Mouse (Mus musculus) fibroblast of lung, adult 2 months (primary cell): Measurements from ENCODE around the gene Dut.

ENCODE experiments used
- DNase-seq: peaks from one replicate; pipeline ENCODE4 v3.0.0-alpha.2; 2011; ENCODE audit warnings: low read depth

The Dut gene

DNA sequence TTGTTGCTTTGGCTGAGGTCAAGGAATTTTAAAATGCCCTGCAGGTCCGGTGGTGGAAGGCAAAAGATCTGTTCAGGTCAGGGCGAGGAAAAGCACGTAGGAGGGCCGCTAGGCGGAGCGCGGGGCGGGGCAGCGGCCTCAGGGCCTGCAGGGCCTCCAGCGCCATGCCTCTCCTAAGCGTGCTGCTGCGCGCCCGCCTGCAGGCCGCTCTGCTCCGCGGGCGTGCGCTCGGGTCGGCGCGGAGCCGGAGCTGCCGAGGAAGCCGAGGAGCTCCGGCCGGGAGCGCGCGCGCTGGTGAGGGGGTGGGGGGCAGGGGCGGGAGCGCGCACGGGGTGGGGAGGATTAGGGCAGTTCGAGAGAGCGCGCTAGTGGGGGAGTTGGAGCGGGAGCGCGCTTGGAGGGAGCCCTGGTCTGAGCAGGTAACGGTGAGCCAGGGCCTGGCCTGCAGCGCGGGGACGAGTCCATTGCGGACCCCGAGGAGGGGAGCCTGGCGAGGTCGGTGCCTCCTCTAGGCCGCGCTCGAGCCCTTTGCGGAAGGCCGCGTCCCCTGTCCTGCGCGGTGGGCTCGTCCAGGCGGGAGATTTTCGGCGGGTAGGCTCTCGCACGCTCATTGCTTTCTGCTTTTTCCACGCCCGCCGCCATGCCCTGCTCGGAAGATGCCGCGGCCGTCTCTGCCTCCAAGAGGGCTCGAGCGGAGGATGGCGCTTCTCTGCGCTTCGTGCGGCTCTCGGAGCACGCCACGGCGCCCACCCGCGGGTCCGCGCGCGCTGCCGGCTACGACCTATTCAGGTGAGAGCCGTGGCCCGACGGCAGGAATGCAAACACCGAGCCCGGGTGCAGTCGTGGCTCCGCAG, at the start of gene Dut:
Gene Dut, plus strand, starts transcription at position 83 of the 854 bp plus-strand sequence.
- DNase-seq: peak; percentile 78

DNA sequence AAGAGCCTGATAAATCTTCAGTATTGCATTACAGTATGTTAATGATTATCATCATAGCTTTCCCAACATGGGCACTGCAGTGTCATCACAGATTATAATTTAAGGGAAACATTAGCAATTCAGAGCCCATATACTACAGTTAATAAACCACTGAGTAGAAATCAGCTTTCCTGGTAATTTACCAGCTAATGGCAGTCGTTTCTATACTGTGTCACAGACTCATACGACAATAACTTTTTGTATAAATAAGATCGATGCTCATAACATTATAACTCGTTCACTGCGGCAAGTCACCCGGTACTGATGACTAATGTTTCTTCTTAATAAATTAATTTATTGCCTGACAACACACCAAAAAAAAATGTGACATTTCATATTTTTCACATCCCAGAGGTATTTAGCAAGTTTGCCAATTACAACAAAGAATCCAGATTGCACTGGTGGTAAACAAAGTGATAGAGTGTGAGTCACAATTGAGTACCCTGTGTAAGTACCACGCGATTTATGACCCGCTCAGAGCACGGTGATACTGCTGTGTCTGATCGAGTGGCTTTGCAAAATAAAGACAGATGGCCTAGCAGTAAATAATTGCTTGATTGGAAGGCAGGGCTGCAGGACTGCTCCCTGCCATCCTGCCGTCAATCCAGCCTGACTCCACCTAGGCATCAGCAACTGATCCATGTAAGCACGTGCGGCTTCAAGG, 37.9 kb upstream of the Dut start:
- DNase-seq: no peak

DNA sequence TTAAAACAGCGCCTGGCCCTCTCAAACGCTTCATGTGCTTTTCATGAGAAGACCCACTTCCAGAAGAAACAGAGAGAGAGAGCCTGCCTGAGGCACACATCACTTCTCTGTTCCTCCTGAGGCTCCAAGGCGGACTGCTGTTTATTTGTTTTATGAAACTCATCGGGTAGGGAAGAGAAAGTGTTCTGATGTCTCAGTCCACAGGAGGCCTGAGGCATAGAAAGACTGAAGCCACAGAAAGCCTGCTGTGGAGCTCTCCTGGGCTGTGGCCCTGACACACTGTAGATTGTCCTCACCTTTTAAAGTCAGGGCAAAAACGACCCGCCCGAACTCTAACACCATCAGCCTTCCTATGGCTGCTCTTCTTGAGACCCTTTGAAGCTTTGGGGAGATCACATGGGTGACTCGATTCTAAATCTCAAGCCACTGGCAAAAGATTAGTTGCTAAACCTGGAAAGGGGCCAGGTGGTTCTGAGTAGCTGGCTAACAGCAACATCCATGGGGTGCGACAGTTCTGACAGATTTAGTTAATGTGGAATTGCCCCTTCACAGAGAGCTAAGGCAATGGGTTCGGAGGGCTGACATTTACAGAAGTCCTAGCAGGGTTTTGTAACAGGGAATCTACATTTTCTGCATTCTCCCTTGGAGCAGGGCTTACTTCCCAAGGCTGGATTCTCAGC, 35.0 kb upstream of the Dut start:
- DNase-seq: no peak

DNA sequence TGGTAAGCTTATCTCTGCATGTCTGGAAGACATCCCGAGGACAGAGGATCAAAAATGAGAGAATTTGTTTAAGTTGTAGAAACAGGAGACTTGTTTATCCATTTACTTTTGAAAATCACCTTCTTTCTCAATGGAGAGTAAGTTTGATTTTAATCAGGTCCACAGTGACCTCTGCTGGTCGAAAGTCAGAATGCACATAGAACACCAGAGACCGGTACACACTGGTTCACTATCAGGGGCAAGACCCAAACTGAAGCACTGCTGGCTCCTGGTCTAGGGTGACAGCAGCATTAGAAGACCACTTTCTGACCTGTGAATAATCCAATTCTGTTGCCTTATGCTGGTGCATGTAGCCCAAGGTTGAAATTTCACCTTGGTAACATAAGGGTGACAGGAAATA, 32.4 kb upstream of the Dut start:
- DNase-seq: peak; percentile 36

DNA sequence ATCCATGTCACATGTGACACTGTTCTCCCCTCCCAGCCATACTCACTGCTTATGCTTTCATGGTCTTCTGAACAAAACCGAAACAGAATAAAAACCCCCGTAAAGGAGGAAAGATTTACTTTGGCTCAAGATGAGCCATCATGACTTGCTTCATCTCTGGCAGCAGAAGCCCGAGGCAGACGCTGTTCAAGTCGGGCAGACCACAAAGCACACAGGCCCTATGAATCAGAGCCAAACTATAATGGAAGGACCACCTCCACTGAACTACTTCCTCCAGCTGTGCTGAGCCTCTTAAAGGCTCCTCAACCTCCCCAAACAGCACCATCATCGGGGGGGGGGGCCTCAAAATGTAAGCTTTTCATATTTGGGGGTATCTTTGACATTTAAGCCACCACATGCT, 29.7 kb upstream of the Dut start:
- no peak for DNase-seq

DNA sequence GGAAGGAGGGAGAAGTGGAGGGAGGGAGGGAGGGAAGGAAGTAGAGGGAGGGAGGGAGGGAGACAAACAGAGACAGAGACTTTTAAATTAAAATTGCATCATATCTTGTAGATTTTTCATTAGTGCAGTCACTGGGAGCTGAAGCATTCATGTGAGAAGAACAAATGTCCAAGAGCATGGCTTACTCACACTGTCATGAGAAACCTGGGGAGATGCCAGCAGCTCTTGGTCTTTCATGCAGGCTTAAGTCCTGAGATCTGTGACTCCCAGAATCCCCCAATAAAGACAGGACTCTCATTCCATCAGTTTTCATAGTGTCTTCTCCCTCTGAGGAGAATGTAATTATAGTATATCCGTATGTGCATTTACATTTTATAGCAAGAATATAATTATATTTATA, 28.4 kb upstream of the Dut start:
- DNase-seq: no peak

DNA sequence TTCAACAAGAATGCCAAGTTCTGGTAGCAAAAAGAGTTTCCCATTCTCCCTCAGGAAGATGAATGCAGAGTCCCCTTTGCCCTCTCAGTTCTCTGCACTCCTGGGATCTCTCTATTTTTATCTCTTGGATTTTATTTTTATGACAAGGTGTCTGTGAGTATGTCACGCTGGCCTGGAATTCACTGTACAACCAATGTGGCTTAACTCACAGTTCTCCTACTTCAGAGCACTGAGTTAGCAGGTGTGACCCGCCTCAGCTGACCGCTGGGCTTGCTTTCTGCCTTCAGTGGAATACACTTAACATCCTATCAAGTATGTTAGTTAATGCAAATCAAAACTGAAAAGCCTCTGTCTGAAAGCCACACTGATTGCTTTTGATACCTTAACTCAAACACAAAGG, 27.7 kb upstream of the Dut start:
- no peak for DNase-seq

DNA sequence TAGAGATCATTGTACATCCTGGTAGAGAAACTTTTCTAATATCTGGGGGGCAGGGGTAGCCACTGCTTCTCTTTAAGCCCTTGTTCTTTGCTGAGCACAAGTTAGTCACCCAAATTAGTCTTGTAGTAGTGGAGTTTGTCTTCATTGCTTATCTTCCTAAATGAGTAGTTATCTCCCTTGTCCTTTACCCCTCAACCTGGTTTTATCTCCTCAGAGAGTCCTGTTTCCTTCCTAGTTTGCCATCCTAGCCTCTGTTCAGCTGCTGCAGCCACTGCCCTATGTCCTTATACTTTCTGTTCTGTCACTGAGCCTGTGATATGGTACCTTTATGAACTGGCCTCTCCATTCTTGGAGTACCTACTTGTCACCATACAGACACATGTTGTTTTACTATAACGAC, 25.3 kb upstream of the Dut start:
- DNase-seq: no peak

DNA sequence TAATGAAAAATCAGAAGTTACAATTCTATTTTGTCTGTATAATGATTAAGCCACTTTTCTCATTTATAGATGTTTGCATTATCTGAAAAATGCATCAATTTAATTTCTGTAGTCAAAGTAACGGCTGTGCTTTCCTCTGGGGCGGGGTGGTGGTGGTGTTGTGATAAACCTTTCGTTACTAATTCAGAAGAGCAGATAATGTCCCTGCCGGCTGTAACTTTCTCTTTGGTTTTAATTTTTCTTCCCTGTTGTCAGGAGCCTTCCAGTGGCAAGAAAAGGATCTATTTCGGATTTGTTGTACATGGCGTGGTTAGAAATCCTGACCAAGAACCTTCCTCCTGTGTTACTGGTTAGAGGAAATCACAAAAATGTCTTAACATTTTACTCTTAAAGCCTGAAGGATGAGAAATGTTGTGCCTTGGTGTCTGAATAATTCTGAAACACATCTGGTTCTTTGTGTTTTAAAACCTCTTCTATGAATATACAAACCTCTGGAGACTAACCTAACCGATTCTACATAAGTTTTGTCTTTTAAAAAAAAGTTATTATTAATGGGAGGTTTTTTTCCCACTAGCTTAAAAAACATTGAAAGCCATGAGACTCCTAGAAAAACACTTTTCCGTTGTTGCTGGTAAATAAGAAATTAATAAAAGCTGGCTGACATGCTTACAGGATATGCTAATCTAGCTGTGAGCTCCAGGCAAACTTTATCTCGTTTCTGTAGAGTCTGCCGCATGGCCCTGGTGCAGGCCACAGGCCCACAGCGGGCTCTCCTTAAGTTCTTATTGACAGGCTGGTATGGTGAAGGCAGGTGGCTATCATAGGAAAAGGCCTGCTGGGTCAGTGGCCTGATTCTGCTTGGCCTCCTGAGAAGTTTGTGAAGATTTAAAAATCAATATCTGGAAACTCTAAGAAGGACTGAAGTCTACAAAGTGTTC, 18.2 kb upstream of the Dut start:
- DNase-seq: no peak

DNA sequence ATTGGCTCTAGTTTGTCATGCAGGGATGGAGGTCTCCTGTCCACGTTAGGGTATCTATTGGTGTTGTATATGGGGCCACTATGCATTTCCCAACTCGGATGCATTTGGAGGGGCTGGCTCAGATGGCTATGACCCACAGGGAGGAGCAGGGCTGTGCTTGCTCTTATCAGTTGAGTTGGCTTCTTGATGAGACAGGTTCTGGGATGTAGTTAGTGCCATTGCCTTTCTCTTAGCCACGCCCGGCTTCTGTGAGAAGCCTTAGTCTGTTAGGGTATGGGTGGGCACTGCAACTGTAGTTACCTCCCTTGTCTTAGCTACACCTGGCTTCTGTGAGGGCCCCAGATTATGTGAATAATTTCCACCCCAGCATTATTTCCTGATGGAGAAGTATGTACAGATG, 14.8 kb upstream of the Dut start:
- no peak for DNase-seq

DNA sequence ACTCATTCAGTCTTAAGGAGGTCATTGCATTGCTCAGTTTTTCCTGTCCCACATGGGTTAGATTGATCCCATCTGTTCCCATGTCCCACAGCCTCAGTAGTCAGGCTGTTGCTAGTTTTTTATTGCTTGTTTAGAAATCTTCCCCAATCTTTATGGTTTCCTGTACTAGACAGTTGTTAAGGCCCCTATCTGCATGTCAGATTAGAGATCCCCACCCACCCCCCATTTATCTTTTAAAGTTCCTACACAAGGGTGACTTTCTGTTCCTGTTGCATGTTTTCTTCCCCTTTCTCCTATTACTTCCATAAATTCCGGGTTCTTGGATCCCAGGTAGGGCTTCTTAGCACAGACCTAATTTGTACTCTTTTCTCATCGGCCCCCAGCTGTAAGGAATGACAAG, 13.5 kb upstream of the Dut start:
- DNase-seq: no peak

DNA sequence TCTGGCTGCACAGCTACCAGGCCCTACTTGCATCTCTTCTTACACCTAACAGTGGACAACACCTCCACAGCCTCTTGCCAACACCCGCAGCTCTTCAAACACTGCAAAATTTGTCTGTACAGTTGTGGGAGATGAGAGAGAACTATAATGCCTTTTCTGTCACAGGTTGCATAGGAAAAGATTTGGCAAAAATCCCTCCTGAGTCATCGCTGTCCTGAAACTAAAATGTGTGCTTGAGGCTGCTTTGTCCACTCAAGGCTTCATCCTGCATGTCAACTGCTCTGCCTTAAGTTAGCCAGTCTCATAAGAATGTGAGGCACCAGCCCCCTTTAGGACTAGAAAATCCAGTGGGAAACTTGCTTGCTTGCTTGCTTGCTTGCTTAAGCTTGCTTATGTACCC, 12.9 kb upstream of the Dut start:
- DNase-seq: no peak

DNA sequence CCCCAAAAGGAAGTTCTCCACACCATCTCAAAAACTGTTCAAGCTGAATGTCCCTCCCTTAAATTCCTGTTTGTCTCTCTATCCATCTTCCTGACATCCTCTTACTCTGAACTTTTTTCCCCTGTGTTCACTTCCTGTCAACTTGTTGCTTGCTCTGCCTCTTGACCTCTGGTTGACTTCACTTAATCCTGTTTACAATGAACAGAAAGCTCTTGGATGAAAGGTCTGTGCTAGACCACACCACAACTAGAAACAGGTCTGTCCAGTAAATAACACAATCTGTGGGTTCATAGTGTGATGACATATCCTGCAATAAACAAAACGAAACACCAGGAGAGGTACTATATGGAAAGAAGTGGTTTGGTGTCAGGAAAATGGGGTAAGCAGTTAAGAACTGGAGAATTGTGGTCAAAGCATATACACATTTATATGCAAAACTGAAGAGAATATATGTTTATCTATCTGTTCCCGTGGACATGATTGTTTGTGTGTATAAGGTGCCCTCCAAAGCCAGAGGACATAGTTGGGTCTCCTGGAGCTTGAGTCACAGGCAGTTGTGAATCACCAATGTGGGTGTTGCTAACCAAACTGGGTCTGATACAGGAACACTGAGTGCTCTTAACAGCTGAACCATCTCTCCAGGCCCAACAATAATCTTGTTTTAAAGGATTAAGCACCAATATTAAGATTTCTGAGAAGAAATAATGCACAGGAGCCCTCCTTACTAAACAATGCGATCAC, 1.3 kb upstream of the Dut start:
- DNase-seq: no peak

DNA sequence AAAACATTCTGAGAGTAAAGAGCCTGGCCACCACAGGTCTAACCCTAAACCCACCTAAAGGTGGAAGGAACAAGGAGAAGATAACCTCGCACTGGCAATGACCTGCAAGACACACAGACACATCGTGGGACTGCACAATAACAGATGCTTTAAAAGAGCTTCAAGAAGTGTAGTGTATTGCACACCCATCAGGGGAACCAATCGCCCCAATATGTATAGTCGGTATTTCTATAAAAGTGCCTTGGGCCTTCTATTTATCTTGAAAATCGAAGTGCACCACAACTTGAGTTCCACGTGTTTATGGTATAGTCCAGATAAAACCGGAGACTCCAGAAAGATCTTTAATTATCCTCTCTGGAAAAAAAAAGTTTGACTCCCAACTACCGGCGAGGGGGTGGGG, 321 bp upstream of the Dut start:
- DNase-seq: no peak

DNA sequence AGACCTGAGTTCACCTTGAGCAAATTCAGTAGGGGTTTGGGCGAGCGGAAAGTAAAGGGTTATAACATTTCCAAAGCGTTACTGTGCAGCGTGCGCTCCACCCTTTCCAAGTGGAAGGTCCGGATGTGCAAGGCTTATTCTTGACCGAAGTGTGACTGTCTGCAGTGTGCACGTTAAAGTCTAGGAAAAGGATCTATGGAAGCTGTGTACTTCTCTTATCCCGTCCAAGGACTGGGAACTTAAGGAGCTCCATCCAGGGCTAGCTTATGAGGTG, 909 bp downstream of the Dut start:
- no peak for DNase-seq

DNA sequence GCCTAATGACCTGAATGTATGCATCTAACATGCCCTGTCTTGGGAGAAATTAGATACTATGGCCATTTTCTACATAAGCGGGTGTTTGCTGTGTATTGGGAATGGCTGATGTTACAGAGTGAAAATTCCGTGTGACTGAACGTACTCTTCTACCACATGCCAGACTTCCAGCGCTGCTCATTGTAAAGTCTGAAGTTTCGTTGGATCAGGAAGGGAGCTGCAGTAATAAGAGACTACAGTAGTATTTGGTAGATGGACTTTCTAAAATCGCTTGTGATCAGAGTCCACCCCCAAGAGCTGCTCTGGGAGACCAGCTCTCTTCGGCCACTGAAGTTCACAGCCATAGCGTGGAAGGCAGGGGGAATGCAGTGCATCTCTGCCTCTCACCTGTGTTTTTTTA, 1.3 kb downstream of the Dut start:
- no peak for DNase-seq

DNA sequence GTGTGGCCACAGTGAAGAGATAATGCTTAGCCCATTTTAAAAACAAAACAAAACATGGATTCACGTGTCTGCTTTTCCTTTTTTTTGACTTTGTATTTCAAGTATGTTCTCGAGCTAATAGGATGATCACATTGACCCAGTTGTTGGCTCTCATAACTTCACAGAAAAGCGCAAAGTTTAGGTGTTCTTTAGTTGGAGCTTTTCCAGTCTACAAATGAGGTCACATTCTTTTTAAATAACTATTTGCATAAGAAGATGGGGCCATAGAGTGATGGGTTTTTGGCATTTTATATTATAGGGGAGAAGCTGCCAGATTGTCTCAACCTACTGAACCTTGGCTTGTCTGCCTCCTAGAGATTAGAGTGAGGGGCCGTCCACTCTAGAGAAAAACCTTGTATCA, 2.3 kb downstream of the Dut start:
- no peak for DNase-seq

DNA sequence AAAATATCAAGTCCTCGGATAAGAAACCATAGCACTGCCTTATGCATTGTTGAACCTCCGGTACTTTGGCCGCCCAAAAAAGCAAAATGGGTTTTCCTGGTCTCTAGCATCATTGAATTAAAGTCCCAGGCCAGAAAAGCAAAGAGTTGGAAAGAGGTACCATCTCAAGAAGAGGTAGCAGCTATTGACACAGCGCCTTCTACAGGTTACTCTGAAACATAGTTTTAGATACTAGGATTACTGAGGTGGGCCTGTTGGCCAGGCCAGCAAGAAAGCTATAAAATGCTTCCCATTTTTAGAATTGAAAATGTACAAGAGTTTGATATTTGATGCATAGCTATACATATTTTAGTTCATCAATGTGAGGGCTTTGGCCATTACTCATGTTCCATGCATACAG, 2.9 kb downstream of the Dut start:
- no peak for DNase-seq

DNA sequence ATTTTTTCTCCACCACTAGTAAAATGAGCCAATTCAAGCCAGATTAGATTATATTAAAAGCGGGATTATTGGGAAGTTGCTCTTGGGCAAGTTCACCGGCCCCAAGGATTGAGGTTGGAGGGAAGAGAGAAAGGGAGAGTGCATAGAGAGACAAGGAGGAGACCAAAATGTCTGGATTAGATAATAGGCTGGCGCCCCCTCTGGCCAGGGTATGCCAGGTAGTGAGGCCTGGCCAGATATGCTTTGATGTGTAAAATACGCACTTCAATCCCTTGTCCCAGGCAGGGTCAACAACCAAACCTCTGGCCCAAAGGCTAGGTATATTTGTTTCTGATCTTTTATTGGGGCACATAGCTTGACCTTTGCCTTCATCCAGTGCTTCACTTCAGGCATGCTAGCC, 4.8 kb downstream of the Dut start:
- DNase-seq: no peak

DNA sequence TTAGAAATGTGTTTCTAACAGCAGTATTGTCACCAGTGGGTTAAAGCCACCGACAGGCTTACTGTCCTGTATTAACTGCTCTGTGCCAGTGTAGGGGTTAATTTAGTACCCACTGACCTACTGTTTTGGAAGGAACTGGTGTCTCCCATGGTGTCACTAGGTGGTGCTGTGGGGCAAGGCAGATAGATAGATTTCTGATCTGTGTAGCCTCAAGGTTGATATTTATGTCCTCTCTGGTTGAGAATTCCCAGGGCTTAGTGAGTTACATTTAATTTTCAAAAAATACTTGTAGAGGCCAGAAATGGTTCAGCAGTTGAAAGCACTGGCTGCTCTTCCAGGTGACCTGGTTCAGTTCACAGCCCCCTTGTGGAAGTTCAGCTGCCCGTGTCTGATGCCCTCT, 5.3 kb downstream of the Dut start:
- DNase-seq: no peak

DNA sequence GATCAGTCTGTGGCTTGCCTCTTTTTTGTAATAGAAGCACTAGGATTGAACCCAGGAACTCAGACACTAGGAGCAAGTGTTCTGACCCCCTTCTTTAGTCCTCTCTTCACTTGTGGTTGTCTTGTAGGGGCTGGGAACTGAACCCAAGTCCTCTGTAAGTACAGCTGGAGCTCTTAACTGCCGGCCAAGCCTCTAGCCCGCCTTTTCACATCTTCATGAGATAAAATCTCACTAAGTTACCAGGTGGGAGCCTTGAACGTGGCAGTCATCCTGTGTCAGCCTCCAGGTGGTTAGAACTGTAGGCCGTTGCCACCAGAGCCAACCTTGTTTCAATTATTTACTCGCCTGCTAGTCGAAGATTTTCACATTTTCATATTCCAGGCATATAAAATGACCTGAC, 6.7 kb downstream of the Dut start:
- no peak for DNase-seq

DNA sequence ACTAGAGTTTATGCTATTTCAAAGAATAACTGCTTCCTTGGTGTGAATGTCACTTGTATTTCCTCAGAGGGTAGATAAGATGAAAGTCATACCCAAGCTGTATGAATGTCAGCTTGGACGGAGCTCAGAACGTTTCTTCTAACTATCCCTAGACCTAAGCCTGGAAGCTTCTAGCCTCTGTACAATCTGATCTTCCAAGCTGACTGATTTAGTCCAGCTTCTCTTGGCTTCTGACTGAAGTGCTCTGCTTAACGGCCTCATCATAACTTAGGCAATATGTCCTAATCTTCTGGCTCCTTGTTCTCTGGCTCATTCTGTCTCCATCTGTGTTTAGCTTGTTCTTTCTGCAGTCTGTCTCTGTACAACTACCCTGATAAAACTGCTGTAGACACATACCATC, 7.6 kb downstream of the Dut start:
- DNase-seq: no peak
